Mouse (Mus musculus): ENCODE measurements around the gene Ddo. TPM values are rescaled to one million over a fixed set of nuclear protein-coding genes. Genes with fewer than 3 reads are reported as not detected.
A peak's percentile ranks its signal among the peaks of the same experiment; 100 is the strongest.

The Ddo gene
- polyA plus RNA-seq (2015; fragmentation: Nextera tagmentation; extraction: Ambion mirVana): 0.04 and 0.12 TPM in 2 replicates

DNA sequence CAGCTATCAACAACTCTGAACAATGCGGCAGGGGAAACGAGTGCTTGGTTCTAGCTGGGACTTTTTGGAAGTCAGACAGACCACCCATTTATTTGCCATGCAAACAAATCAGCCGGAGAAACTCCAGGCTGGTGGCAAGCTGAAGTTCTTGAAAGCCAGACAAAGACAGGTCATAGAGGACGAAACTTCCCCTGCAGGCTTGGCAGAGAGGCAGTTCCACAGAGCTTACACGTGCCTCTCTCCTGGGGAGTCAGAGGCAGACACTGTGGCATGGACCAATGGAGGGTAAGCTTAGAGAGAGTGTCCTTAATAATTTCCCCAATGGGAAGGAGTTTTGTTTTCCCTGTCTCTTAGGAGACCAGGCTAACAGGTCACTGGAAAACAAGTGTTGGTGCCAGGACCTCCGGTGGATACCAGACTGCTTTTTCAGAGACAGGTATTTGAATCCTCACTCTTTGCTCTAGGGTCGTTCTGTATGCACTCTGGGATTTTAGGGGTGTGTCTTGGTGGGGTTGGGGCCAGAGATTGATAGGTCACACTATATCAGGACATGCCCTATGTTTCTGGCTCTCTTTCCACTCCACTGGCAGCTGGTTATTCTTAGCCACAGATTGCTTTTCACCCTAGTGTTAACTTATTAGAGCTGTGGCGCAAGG is at the start of gene Ddo:
Gene Ddo, plus strand, starts transcription at position 356 of the 656 bp plus-strand sequence.
- no peak for DNase-seq (ENCODE audit: low spot score)

DNA sequence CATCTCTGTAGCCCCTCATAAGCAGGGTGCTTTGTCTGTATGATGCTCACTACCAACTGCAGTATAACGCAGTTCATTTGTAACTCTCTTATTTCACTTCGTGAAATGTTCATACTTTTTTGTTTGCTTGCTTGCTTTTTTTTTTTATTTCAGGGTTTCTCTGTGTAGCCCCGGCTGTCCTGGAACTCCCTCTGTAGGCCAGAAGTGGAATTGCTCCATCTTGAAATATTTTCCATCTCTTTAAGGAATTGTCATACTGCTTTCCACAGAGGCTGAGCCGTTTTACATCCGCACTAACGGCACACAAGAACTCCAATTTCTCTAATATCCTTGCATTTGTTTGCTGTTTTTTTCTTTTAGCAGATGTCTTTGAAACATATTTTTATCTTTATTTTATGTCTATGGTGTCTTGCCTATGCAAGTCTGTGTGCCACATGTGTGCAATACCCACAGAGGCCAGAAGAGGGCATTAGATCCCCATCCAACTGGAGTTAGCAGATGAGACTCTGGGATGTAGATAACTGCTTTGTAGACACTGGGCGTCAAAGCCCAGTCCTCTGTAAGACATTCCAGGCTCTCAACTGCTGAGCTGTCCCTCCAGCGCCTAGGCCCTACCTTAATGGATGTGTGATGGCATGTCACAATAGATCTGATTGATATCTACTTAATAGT is 46.1 kb upstream of the Ddo start:
- peak; percentile 20 for DNase-seq (ENCODE audit: low spot score)

DNA sequence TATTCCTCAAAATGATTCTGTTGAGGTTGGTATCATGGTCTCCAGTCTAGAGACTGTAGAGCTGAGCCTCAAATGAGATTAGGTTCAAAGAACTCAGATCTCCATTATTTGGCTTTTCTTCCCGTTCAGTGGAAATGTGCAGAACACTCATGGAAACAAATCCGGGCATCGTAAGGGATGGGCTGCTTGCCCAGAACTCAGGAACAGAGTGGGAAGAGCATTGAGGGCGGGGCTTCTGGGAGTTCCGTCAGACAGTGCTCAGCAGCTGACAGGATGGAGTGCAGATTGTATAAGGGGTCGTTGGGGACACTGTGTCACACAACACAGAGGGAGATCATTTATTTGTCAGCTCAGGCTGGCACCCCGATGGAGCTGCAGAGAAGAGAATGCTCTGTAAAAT is 37.6 kb upstream of the Ddo start:
- DNase-seq (ENCODE audit: low spot score): no peak

DNA sequence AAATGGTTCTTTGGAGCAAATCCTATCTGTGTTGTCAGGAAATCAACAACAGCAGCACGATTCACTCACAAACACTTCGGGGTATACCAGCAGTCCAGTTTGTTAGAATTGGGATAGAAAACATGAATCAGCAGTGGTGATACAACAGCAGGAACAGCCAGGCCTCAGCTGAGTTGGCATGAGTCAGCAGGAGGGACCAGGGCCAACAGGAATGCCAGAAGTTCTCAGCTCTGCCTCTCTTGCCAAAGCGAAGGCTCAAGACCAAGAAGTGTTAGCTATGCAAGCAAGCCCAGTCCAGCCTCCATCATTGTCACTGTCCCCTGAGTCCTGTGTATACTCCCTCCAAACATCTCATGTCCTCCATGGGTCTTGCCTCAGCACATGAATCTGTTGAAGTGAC is 32.6 kb upstream of the Ddo start:
- DNase-seq (ENCODE audit: low spot score): no peak

DNA sequence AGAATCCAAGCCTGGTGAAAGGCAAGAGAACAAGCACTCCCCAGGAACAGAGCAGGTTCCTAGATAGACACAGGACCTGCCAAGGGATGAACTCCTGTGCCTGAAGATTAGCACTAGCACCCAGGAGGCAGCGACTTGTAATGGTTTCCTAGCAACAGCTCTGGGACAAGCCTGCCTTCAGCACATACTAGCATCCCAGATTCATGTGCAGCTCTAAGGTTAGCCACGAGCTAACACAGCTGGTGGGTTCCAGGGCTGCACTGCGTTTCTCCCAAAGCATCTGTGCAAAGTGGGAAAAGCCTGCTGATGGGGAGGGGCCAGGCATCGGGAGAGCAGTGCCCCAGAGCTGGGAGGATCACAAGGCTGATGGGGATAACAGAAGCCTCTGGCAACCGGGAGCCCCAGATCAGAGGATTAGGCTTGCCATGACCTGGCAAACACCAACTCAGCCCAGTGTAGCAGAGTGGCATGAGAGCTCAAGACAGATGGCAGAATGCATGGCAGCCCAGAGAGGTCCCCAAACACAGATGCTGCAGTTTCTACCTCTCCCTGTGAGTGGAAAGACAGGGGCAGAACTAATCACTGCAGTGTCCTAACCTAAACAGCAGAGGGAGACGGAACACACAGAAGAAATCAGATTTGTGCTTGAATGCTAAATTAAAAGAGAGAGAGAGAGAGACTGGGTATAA is 25.0 kb upstream of the Ddo start:
- no peak for DNase-seq (ENCODE audit: low spot score)

DNA sequence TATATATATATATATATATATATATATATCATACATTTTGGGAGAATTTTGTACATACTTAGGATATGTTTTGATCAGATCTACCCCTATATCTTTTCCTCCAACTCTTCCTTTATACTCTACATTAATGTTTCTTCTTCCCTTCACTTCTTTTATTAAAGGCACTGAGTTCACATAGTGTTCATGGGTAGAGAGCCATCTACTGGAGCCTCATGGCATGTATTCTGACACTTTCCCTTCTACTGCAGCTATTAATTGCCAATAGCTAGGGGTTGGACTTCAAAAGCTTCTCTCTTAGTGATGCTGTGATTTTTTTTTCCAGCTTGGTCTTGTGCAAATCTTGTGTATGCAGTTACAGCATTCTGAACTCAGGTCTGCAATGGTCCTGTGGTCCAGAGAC is 11.8 kb upstream of the Ddo start:
- no peak for DNase-seq (ENCODE audit: low spot score)

DNA sequence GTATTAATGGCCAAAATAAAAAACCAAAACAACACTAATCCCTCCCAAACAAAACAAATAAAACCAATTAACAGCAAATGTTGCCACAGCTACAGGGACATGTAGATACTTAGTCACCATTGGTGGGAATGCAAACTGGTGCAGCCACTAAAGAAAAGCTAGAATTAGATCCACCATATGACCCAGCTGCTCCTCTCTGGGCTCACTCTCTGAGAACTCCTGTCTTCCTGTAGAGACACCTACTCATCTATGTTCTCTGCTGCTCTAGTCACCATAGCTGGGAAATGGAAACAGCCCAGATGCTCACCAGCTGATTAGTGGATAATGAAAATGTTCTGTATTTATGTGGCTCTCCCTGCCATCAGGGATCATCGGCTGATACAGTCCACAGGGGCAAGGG is 10.1 kb upstream of the Ddo start:
- no peak for DNase-seq (ENCODE audit: low spot score)

DNA sequence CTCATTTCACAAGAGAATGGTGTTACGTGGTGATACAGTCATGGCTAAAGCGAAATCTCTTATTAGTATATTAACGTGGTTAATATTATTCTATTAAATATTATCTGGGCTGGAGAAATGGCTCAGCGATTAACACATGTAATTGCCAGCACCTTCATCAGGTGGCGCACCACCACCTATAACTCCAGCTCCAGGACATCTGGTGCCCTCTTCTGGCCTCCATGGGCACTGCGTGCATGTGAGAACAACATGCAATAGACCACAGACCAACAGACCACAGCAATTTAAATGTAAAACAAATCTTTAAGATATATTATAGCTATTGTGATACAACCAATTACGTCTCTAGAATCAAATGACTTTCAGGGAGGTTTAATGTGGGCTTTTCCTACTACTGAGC is 671 bp upstream of the Ddo start:
- DNase-seq (ENCODE audit: low spot score): peak; percentile 49

DNA sequence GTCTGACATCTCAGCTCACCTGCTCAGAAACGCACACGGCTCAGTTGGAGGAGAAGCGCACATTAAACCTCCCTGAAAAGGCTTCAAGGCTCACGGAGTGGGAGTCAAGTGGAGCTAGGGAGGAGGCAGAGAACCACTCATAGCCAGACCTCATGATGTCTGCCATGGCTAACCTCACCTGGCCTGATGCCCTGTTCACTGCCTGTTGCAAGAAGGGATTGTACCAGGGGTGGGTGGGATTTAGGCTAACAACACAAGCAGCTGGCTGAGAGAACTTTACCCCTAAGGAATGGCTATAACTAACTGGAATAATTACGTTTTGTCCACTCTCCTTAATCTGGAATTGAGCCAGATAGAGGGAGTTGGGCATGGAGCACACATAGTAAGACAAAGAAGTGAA is 646 bp downstream of the Ddo start:
- DNase-seq (ENCODE audit: low spot score): no peak

DNA sequence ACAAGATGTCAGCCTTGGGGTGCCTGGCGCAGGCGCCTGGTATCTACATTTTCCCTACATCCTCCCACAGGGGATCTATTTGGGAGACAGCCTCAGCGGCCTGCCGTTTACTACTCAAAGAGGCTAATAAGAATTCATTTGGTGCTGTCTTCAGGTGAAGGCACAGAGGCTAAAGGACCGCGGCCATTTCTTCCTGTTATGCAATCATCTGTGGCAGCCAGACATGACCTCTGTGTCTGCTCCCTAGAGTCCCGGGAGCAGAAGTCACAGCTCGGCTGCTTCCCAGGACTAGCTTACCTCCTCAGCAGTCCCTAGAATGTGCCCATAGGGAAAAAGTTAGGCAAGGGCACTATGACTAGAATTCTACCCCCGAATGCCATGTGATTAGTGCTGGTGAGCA is 1.1 kb downstream of the Ddo start:
- no peak for DNase-seq (ENCODE audit: low spot score)

DNA sequence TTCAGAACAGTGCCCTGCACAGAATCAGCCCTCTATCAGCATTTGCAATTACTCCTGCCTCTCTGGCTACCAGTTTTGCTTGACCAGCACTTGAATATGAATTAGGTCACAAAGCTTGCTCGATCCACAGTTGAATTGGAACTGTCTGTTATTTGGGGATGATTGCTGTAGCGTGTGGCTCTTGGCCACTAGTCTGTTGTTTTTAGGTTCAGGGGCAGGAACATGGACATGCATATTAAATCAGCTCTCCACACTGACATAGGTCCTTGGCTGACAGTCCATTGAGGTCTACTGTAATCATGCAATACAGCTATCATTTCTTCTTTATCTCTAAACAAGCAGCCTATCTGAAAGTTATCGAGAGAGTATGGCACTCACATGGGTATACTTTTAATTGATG is 2.3 kb downstream of the Ddo start:
- DNase-seq (ENCODE audit: low spot score): no peak

DNA sequence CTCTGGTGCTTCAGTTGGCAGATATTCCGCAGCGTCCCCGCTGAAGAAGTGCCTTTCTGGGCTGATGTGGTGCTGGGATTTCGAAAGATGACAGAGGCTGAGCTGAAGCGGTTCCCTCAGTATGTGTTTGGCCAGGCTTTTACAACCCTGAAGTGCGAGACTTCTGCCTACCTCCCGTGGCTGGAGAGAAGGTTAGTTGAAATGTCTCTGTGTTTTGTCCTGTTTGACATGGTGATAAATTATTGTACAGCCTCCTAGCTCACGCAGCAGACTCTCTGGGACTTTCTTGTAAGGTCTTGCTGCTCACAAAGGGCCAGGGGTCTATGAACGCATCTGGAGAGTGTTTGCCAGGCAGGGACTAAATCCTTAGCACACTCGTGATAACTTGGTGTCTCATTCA is 7.5 kb downstream of the Ddo start:
- DNase-seq (ENCODE audit: low spot score): no peak

DNA sequence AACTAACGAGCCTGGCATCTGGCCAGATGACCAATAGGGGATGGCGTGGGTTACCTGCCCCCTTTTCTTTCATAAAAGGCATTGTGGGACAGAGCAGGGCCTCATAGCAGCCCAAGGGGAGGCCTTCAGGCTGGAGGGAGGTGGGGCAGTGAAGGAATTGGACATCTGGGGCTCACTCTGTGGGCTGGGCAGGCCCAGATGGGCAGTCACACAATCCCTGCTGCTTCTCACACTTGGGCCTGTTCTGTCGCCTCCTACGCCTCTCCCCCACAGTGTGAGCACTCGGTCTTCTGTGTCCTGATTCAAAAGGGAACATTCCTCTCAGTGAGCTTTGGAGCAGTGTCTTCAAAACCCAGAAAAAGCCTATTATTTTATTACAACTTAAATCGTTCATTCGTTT is 8.5 kb downstream of the Ddo start:
- no peak for DNase-seq (ENCODE audit: low spot score)

DNA sequence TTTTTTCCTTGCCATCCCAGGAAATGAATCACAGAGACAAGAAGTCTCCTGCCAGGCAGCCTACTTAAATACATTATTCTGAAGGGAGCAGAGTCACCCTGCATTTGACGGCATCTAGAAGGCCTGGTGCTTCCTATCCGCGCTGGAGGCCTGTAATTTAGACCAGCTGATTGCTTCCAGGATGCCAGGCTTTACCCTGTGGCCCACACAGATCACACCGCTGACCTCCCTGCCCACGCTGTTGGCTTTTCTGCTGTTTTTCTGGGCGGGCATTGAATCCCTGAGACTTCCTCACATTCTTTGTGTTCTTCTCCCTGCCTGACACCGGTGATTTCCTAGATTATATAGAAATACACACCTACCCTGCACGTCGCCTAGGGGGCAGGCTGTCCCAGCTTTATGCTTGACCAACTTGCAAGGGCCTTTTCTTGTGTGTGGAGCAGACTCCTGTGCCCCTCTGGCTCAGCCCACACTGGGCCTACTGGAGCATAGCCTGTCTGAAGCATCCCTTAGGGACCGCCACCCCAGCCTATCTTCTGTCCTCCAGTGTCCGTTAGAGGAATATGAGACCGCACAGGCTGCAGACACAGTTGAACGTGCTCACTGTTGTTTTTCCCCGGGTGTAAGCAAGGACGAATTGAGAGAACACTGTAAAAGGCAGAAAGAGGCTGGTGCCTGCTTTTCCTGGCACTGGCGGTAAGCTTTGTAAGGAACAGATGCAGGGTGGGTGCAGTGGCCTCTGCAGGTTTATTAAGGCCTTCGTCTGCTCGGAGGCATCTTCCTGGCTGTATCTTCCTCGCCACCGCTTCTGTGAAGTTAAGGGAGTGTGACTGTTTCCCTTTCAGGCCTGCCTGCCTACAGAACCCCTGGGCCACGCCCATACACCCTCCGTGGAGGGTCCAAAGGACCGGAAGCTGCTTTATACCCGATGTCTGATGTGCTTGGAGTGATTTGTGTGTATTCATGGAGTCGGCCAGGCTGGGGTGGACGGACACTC is 9.3 kb downstream of the Ddo start:
- DNase-seq (ENCODE audit: low spot score): no peak

DNA sequence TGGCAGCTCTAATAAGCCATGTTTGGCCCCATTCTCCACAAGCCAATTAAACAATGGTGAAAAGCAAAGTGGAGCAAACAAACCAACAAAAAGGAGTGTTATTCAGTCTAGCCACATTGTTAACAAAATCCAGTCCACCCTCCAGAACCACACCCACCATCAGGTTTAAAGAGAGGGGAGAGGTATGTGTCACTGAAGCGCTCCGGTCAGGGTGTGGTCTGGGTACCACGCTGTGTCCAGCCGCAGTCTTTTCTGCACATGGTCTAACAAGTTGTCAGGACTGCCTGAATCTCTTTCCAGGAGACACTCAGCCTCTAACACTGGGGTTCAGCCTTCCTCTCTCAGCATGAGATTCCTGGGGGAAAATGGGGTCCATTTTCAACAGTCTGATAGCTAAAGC is 10.6 kb downstream of the Ddo start:
- no peak for DNase-seq (ENCODE audit: low spot score)

DNA sequence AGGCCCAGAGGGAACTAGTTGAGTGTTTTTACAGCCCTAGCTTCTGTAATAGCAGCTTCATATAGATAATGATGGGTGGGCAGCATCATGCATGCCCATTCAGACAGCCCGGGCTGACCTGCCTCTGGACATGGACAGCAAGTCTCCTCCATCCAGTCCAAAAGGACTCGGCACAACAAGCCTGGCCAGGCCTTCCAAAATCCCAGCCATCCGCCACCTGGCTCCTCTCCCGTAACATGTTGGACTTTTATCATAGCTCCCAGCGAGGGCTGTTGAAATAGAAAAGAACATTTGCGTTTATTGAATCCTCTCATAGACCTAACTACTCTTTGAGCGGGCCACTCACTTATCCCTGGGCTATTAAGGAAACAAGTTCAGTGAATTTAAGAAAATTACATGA is 12.1 kb downstream of the Ddo start:
- no peak for DNase-seq (ENCODE audit: low spot score)

DNA sequence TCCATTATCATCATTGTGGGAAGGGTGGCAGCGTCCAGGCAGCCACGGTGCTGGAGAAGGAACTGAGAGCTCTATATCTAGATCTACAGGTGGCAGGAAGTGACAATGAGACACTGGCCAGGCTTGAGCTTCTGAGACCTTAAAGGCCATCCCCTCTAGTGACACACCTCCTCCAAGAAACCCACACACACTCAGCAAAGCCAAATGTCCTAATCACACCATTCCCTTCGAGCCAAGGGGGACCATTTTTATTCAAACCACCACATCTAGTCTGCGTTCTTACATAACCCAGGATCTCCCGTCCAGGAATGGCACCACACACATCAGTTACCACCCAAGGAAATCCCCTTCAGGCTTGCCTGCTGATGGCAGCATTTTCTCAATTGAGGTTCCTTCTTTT is 13.3 kb downstream of the Ddo start:
- DNase-seq (ENCODE audit: low spot score): no peak

DNA sequence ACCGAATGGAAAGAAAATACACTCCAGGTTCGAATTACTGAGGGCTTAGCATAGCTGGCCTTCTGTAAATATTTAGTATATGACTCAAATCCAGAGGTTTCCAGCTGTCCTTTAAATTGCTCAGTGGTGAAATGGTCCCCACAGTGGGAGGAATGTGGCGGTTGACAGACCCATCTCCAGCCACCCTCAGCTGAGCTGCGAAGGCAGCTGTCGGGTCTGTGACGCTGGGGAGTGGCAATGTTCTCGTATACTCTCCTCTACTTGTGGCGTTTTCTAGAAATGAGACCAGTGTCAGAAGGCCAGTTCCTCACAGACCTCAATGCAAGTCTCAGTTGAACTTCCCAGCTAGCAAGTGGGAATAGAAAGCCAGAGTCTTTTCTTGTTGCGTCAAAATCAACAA is 14.6 kb downstream of the Ddo start:
- no peak for DNase-seq (ENCODE audit: low spot score)

DNA sequence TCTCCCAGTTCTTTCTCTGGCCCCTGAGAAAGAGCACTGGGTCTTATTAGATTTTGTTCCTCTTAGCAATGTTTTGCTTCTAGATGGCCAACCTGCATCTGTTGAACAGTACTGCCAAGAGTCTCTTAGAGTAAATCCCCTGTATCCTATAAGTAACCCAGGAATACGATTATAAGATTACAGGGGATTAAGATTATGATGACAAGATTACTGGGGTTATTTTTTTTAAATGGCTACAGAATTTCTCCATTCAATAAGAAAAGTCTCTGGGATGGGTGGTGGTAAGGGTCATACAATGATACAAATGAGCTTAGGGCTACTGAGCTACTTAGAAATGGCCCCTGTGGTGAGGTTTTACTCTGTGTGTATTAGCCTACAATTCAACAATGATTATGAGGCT is 15.5 kb downstream of the Ddo start:
- DNase-seq (ENCODE audit: low spot score): no peak

DNA sequence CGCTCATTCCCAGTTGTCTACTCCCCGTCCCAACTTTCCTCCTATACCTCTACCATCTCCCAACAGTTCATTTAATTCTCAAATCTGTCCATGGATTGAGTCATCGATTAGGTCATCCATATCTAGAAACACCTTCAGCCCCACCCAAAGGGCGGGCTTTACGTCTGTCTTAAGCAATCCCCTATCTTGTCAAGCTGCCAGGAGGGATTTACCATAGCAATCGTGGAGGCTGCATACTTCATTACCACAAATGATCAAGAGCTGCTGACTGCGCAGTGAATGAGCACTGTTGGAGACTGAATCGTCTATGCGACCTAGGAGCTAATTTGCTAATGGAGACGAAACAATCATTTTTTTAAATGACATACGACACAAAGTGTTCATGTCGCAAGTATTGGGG is 19.0 kb downstream of the Ddo start:
- no peak for DNase-seq (ENCODE audit: low spot score)

DNA sequence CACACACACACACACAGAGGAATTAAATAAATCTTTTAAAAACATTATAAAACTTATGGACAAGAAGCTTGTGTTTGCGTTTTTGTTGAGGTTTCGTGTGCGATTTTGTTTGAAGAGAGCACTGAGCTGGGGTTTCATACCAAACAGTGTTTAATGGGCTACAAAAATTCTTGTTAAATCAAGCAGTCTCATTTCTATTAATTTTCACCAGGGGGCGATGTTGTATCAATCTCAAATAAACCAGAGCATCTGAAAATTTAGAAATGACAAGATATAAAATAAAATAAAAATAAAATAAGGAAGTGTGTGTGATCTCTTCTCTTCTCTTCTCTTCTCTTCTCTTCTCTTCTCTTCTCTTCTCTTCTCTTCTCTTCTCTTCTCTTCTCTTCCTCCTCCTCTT is 19.8 kb downstream of the Ddo start:
- no peak for DNase-seq (ENCODE audit: low spot score)

DNA sequence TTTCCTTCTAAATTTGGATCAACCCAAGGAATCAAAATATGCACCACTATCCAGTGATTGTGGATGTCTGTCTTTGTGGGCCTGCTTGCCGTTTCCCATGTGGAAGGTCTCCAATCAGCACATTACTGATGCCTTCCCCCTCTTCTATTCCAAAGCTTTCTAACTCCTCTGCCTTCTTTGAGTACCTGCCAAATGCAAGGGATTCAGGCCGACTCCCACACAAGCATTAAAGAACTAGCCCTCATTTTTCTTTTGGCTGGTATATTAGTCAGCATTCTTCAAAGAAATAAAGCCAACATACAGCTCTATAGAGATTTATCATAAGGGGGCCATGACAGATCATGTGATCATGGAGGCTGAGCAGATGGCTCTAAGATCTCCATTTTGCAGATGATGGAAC is 21.9 kb downstream of the Ddo start:
- DNase-seq (ENCODE audit: low spot score): no peak
